Mouse (Mus musculus) Patski (cell line): ENCODE measurements around the gene Klhl29. TPM values are rescaled to one million over a fixed set of nuclear protein-coding genes. Genes with fewer than 3 reads are reported as not detected.

Source experiments
- ATAC-seq: fragments of 100-300 bp; one replicate; pipeline ENCODE4 v1.8.0; 2021
- CTCF ChIA-PET: fragments of 350-600 bp; sonication (Branson Sonifier 250); formaldehyde crosslinking; loops from one replicate; lab custom pipeline; 2022; ENCODE audit warnings: inconsistent platforms; lab: Charles Lee
- POLR2A ChIA-PET: fragments of 350-600 bp; sonication (Branson Sonifier 250); formaldehyde crosslinking; loops from one replicate; lab custom pipeline; 2022; ENCODE audit warnings: antibody characterized with exemption, inconsistent platforms; lab: Charles Lee
- DNase-seq: peaks from one replicate; pipeline ENCODE4 v3.0.0-alpha.2; 2011; ENCODE audit warnings: low read depth, low spot score
- H3K27me3 ChIP-seq: fragments of 371-371 bp; one replicate; pipeline ENCODE4 v1.5.1; 2021
- CTCF ChIP-seq: fragments of 100-300 bp; IDR thresholded peaks from one replicate; pipeline ENCODE4 v1.5.1; 2021
- in situ Hi-C: fragments of 300-500 bp; cut with MboI; formaldehyde crosslinking; loops from 3 replicates; pipeline ENCODE4 v1.11.1; 2018; ENCODE audit warnings: low pct_unique_long_range_greater_than_20kb, mixed read lengths
- polyA plus RNA-seq: library from polyadenylated mRNA; unstranded; gene quantifications from one replicate; pipeline ENCODE4 v1.2.3, GENCODE M21; 2021

The Klhl29 gene
- polyA plus RNA-seq, 1 experiment from 2014 or later, result 16.8 TPM

DNA sequence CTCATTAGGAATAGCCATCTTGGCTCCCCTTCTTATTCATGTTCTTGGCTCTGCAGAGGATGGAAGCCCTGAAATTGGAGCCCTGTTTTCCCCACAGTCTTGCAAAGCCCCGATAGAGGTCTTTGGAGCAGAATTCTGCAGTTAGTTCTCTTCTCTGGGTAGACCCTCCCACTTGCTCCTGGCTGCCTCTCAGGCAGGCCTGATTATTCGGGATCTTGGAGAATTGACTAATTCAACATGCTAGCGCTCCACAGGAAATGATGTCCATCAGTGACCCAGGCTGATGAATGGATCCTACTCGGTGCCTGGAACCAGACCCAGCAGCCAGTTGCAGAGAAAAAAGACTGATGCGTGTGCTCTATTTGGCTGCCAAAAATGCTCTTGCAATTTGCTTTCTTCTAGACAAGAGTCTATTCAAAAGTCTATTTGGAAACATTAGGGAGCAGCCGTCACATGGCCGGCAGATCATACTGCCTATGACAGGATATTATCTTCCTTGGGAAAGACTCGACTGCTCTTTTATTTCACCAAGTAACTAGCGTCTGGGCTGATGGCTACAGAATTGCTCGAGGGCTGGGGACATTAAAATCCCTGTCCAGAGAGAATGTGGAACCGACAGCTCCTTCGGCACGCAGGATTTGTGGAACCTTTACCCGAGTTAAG is 155.4 kb downstream of the Klhl29 start:
- ChIA-PET POLR2A (no interaction called here), CTCF (no interaction called here)
- ATAC-seq (no peak), DNase-seq (no peak)
- TF ChIP-seq CTCF, result no peak
- H3K27me3 ChIP-seq, result no peaks in the 10 kb centered on the region
- in situ Hi-C loops, result loop anchor here (10.0 kb wide), 1 partner anchor 345 kb away; no protein-coding TSS in a partner anchor

DNA sequence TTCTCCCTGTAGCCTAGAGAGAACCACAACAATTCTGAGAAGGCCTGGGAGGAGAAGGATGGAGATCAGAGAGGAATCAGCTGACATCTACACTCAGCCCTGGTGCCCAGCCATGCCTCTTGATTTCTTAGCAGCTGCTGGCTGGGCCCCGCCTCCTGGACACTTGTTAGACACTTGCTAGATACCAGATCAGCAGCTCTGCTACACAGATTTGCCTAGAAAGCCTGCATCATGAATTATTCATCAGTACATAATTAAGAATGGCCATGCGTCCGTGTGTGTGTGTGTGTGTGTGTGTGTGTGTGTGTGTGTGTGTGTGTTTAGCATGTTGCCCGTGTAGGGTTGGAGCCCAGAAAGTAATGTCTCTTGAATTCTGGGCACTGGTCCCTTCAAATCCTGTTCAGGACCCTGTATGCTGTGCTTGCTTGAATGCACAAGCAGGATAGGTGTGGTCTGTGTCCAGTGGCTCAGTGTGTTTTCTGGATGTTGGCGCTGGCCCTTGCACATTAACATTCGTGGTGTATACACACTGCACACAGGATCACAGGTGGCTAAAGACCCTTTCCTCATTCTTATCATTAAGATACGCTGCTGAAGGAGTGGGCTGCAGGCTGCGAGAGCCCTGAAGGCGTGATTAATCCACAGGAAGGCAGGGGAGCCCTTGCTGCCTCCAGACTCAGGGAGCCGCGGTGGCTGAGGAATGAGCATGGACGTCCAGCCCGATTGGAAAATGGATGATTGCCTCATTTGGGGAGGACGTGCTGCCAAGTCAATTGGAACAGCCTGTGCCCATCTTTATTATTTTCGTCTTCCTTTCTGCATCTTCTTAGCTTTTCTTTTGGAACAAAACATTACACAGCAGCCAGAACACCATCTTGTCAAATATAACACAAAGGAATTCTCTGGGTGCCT is 159.4 kb downstream of the Klhl29 start:
- no peaks in the 10 kb centered on the region for H3K27me3 ChIP-seq
- POLR2A ChIA-PET, result no interaction called here
- TF ChIP-seq CTCF, result no peak
- DNase-seq (no peak), ATAC-seq (no peak)
- CTCF ChIA-PET, result no interaction called here
- in situ Hi-C loops, result loop anchor here (10.0 kb wide), 1 partner anchor 349 kb away; no protein-coding TSS in a partner anchor

DNA sequence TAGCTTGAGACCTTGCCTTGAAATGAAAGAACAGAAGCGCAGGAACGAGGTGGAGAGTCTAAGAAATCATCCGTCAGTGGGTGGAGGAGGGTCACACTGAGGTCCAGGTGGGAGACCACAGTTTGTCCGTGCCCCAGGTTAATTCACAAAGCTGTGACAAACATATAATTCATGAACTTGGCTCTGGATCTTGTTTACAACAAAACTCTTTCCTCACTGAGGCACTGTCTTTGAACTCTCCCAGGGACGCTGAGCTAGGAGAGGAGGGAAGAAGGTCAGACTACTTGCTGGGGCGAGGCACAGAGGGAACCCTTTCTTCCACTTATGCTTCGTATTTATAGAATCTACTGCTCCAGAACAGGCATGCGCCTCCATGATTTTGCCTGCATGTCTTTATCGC is 161.2 kb downstream of the Klhl29 start:
- no peak for TF ChIP-seq CTCF
- no peaks in the 10 kb centered on the region for H3K27me3 ChIP-seq
- no peak for DNase-seq
- no peak for ATAC-seq
- ChIA-PET POLR2A (no interaction called here), CTCF (no interaction called here)
- in situ Hi-C loops, result loop anchor here (10.0 kb wide), 1 partner anchor 351 kb away; no protein-coding TSS in a partner anchor

DNA sequence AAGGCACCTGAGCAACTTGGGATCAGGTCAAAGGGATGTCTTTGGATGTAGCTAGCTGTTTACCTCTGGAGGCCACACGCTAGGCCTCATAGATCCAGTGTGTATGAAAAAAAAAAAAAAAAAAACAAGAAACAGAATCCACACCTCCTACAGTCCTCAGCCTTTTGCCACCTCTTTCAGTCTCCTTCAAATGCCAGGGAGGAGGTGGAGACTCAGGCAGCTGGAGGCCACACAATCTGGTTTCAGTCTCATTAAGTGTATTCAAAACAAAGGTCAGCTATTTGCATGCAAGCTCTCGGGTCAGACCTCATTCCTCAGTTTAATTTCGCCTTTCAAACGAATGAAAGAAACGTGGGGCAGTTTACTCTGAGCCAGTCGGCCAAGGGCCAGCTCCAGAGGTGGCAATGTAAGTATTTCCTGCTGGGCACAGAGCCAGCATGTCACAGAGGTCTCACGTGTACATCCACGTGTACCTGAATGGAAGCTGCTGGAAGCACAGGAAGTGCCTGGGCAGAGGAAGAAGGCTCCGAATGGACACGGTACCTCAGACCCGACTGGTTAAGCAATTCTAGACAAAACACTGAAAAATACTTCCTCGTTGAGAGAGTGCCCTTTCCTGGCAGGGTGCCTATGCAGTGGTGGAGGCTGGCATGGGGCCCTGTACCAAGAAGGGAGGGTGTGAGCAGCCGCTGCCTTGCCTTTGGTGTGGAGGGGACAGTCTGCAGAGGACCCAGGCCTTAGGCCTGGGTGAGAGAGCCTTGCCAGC is 162.0 kb downstream of the Klhl29 start:
- ChIA-PET POLR2A (no interaction called here), CTCF (no interaction called here)
- ATAC-seq, result peak; percentile 91
- TF ChIP-seq CTCF, result no peak
- H3K27me3 ChIP-seq, result no peaks in the 10 kb centered on the region
- in situ Hi-C loops, result loop anchor here (10.0 kb wide), 1 partner anchor 351 kb away; no protein-coding TSS in a partner anchor
- DNase-seq, result peak; percentile 97

DNA sequence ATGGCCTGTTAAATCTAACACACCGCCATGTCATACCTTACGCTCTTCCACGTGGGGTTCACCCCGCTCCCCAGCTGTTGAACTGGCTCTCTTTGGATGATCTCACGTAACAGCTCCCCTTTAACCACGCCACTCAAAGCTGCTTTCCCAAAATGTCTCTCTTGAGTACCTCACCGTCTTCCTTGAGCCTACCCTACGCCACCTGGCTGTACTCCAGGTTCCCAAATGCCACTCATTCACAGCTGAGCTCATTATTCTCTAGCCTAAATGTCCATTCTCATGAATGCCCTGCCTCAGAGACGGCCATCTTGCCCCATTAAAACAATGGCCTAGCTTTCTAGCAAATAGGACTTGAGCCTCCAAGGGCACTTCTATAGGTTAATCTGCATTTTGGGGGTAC is 163.6 kb downstream of the Klhl29 start:
- ChIA-PET POLR2A (interaction anchor here (0.6 kb wide), 1 partner anchor 41 kb away, joined by 3 read pairs; no protein-coding TSS in a partner anchor), CTCF (no interaction called here)
- ATAC-seq (no peak), DNase-seq (no peak)
- no peak for TF ChIP-seq CTCF
- H3K27me3 ChIP-seq, result no peaks in the 10 kb centered on the region
- in situ Hi-C loops, result loop anchor here (10.0 kb wide), 1 partner anchor 353 kb away; no protein-coding TSS in a partner anchor

DNA sequence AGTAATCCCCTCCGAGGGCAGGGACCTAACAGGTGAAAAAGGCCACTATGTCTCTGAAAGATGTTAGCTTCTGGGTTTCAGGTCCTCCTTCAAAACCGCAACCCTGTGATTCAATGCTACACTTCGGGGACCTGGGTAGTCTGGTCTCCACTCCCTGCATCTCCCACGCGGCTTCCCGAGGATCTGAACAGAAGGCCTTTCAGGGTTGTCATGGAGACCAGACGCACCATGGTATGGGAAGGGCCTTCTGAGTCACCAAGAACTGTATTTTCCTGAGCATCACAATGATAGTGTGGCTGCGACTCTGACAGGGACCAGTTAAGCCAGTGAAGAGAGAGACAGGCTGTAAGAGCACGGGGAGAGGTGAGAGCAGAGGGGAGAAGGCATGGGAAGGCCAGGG is 164.7 kb downstream of the Klhl29 start:
- in situ Hi-C loops, result loop anchor here (10.0 kb wide), 1 partner anchor 354 kb away; no protein-coding TSS in a partner anchor
- ChIA-PET CTCF (no interaction called here), POLR2A (no interaction called here)
- H3K27me3 ChIP-seq, result no peaks in the 10 kb centered on the region
- TF ChIP-seq CTCF, result no peak
- DNase-seq, result no peak
- ATAC-seq, result no peak

DNA sequence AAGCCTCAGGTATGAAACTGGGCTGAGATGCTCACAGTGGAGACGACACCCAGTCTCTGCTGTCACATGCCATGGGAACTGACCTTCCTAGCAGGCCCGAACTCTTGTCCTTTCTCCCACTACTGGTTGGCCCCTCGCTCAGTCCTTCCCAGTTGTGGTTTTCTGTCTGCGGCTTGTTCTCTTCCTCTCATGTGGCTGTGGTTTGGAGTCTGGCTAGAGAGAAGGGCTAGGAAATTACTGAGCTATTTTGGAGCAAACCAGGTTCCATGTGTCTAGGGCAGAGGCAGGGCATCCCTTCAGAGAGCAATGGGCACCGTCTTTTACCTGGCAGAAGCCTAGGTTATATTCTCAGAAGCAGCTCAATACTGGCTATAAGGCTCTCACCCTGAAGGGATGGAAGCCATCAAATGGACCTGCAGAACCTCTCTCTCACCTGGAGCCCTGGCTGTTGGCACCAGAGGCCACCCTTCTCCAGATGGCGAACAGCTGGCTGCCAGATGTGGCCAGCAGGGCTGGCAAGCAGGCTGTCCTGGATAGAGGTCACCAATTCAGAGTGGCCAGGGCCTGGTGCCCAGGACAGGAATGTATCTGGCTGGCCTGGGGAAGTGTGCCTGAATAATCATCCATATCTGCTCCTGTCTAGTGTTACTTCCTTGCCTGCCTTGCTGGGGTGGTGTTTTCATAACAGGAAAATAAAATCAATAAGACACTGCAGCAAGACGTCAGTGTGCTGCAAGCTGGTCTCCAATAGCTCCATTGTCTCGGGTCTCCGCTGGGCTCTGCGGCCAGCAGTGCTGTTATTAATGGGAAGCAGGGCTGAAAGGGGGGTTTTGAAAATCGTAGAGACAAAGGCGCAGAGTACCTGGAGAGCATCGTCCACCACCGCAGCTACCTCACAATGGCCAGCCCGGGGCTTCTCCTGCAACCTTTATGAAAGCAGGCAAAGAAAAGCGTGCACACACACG is 167.3 kb downstream of the Klhl29 start:
- ChIA-PET CTCF (no interaction called here), POLR2A (no interaction called here)
- no peaks in the 10 kb centered on the region for H3K27me3 ChIP-seq
- no peak for TF ChIP-seq CTCF
- no peak for ATAC-seq
- in situ Hi-C loops, result no loop called here
- no peak for DNase-seq

DNA sequence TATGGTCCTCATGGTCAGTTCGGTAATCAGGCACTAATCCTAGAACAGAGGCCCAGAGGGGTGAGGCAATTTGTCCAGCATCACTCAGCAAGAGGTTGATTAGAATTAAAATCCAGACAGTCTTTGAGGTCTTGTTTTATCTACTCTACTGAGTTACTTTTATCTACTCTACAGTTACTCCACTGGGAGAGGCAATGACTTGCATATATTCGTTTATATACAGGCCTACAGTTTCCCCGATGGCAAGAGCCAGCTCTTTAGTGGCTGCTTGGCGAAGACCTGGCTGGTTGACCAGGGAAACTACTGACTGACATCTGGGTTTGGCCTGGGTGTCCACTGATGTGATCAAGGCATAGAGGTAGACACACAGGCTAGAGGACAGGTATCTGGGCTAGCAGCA is 168.3 kb downstream of the Klhl29 start:
- ATAC-seq, result no peak
- in situ Hi-C loops, result no loop called here
- CTCF ChIA-PET, result no interaction called here
- DNase-seq, result no peak
- H3K27me3 ChIP-seq, result no peaks in the 10 kb centered on the region
- TF ChIP-seq CTCF, result no peak
- POLR2A ChIA-PET, result no interaction called here

DNA sequence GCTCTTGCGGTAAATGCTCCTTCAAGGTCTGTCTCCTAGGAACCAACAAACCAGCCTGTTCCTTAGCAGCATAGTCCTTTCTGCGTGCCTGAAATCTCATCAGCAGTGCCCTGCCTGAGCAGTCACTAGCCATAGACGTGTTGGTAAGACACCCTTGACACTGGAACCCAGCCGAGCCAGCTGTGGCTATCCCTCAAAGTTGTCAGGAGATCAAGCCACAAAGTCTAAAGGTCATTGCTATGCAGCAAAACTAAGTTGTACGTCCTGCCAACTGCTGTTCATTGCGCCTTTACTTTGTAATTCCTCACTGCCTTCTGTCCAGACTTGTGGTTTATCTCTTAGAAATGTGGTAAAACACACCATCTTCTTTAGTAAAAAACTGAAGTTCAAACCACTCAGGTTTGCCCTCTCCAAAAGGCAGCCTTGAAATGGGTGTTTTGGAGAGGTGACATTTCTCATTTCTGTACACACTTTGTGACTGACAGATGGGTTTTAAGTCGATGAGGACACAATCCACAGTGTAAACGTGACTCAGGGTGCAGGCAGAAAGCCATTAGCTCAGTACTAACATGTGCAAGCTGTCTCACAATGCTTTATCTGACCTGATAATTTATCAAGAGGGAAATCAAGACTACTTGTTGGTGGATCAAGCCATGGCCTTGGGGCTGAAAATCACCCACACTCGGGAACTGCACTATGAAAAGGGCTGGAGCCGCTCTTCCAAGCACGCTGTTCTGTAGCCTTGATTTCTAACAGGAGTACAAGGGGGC is 171.2 kb downstream of the Klhl29 start:
- in situ Hi-C loops, result no loop called here
- POLR2A ChIA-PET, result no interaction called here
- DNase-seq (no peak), ATAC-seq (no peak)
- H3K27me3 ChIP-seq, result no peaks in the 10 kb centered on the region
- CTCF ChIA-PET, result no interaction called here
- no peak for TF ChIP-seq CTCF
